Mouse (Mus musculus) kidney, embryonic 15.5 days (tissue): Measurements from ENCODE around the gene Kif1bp. TPM values are rescaled to one million over a fixed set of nuclear protein-coding genes. Genes with fewer than 3 reads are reported as not detected.
A peak's percentile ranks its signal among the peaks of the same experiment; 100 is the strongest.
"Not testable (repeated sequence)": the region's sequence is repeated elsewhere in the genome, so short reads cannot be mapped to it uniquely, and the experiment has no call there.

ENCODE experiments used
- ATAC-seq: fragments of 200-750 bp; cut with Nextera tagmentation; replicated peaks from 2 replicates; pipeline ENCODE4 v1.8.0; 2017; ENCODE audit warnings: moderate TSS enrichment; ENCODE audit not compliant: low FRiP score
- H3K27ac ChIP-seq: fragments of 300-500 bp; sonication (generic); 2 replicates; pipeline ENCODE4 v1.5.1; 2015; ENCODE audit warnings: mild to moderate bottlenecking, inconsistent platforms
- H3K27me3 ChIP-seq: fragments of 300-500 bp; sonication (generic); 2 replicates; pipeline ENCODE4 v1.6.1; 2015; ENCODE audit warnings: inconsistent platforms
- H3K36me3 ChIP-seq: fragments of 300-500 bp; sonication (generic); 2 replicates; pipeline ENCODE4 v1.6.1; 2015; ENCODE audit warnings: inconsistent platforms
- H3K4me1 ChIP-seq: fragments of 300-500 bp; sonication (generic); 2 replicates; pipeline ENCODE4 v1.6.1; 2015; ENCODE audit warnings: inconsistent platforms
- H3K4me2 ChIP-seq: fragments of 300-500 bp; sonication (generic); 2 replicates; pipeline ENCODE4 v1.6.1; 2015; ENCODE audit warnings: moderate library complexity, mild to moderate bottlenecking, inconsistent platforms
- H3K4me3 ChIP-seq: fragments of 300-500 bp; sonication (generic); replicated peaks from 2 replicates; pipeline ENCODE4 v1.5.1; 2015; ENCODE audit warnings: mild to moderate bottlenecking, inconsistent platforms
- H3K9ac ChIP-seq: fragments of 300-500 bp; sonication (generic); 2 replicates; pipeline ENCODE4 v1.6.1; 2015; ENCODE audit warnings: mild to moderate bottlenecking, inconsistent platforms
- H3K9me3 ChIP-seq: fragments of 300-500 bp; sonication (generic); replicated peaks from 2 replicates; pipeline ENCODE4 v1.6.1; 2016; ENCODE audit warnings: inconsistent platforms
- WGBS: fragments of 180-500 bp; shearing (Covaris S2); methylation state at CpG from one replicate; pipeline ENCODE4 v1.1.7; 2015; ENCODE audit warnings: mixed read lengths; 5-methylcytosine and 5-hydroxymethylcytosine counted together
- polyA plus RNA-seq: library from polyadenylated mRNA; unstranded; fragments of >200 nt; fragmentation: Nextera tagmentation; extraction: Ambion mirVana; gene quantifications from 2 replicates; pipeline ENCODE4 v1.2.1, GENCODE M21; 2015

The Kif1bp gene
- polyA plus RNA-seq, 1 experiment from 2014 or later: 34.0 TPM

DNA sequence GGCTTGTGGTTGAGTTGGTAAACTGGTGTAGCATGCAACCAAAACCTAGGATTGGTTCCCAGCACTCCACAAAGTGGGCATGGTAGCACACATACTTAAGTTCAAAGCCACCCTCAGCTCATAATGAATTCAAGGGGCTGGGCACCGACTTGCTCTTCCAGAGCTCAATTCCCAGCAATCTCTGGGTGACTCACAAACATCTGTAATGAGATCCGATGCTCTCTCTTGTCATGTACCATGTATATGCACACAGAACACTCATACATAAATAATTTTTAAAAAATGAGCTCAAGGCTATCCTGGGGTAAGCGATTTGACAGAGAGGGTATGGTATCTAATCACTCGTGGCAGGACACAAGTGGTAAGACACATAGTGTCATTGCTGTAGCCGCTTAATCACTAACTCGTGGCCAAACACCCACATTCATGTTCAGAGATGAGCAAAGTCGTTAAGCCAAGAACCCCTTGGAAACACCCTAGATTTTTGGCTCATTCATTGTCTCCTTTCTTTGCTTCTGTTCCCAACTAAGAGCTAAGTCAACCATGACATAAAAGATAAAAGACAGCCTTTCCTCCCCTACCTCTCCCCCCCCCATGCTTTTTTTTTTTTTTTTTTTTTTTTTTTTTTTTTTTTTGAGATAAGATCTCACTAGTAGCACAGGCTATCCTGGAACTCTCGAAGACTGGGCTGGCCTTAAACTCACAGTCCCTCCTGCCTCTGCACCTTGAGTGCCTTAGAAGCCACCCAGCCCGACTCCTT lies 72.9 kb downstream of the Kif1bp start:
- Histone ChIP-seq H3K36me3 (no peaks in the 10 kb centered on the region), H3K27me3 (peaks cover 20% of the 10 kb centered on the region), H3K9ac (no peak overlapping the region), H3K27ac (no peak overlapping the region), H3K4me1 (peaks cover 13% of the 10 kb centered on the region), H3K4me3 (no peak overlapping the region), H3K9me3 (no peaks in the 10 kb centered on the region), H3K4me2 (no peak overlapping the region)
- no peak for ATAC-seq
- WGBS: 84% methylated on average over 9 of the region's 9 CpGs

DNA sequence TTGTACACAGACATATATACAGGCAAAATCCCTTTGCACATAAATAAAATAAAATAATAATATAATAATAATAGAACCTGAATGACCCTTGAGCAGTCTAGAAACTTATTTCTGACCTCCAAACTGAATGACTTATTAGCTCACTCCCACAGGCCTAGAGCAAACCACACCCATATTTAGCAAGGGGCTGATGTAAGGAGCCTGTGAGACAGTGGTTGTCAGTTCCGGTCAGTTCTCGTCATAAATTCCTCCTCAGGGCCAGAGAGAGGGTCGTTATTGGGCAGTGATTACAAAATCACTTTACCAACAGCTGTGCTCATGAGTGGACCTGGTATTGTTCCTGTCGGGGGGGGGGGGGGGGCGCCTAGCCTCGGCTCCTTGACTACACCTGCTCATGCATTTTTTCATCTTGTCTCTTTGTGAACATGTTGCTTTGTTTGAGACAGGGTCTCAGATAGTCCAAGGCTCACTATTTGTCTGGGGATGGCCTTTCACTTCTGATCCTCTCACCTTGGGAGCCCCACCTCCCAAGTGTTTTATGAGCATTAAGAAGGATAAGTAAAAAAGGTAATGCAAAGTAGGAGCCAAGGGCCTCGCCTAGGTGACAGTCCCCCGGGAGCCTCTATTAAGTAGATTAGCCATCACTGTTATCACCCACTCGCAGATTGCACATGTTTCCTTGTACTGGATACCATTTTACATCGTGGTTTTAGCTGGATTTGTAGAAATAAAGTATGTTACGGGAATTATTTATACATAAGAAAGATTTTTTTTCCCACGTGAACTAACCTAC lies 74.2 kb downstream of the Kif1bp start:
- 63% methylated on average over 12 of the region's 12 CpGs for WGBS

DNA sequence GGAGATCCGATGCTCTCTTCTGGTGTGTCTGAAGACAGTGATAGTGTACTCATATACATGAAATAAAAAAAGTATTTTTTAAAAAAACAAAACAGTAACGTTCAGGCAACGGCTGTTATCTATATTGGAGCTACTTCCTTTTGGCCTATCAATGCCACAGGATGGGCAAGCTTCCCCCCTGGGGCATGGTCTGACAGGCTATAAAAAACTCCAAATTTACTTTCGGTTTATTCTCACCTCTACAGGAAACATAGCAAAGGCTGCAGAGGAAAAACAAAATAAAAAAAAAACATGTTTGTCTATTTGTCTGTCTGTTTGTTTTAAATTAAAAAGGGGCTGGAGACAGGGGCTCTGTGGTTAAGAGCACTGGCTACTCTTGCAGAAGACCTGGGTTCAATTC lies 74.9 kb downstream of the Kif1bp start:
- Histone ChIP-seq H3K4me2 (no peak overlapping the region), H3K27me3 (peaks cover 13% of the 10 kb centered on the region), H3K27ac (no peak overlapping the region), H3K9ac (no peak overlapping the region), H3K9me3 (no peaks in the 10 kb centered on the region), H3K36me3 (no peaks in the 10 kb centered on the region), H3K4me1 (peaks cover 11% of the 10 kb centered on the region), H3K4me3 (no peak overlapping the region)
- 62% methylated on average over 4 of the region's 4 CpGs for WGBS
- no peak for ATAC-seq

More for the DNA sequence above, 74.2 kb downstream of the Kif1bp start:
- H3K9me3 ChIP-seq: no peaks in the 10 kb centered on the region
- no peak overlapping the region for H3K27ac ChIP-seq
- no peak for ATAC-seq
- H3K27me3 ChIP-seq: peaks cover 18% of the 10 kb centered on the region
- H3K9ac ChIP-seq: no peak overlapping the region
- peaks cover 15% of the 10 kb centered on the region for H3K4me1 ChIP-seq
- no peak overlapping the region for H3K4me2 ChIP-seq
- no peak overlapping the region for H3K4me3 ChIP-seq
- no peaks in the 10 kb centered on the region for H3K36me3 ChIP-seq

DNA sequence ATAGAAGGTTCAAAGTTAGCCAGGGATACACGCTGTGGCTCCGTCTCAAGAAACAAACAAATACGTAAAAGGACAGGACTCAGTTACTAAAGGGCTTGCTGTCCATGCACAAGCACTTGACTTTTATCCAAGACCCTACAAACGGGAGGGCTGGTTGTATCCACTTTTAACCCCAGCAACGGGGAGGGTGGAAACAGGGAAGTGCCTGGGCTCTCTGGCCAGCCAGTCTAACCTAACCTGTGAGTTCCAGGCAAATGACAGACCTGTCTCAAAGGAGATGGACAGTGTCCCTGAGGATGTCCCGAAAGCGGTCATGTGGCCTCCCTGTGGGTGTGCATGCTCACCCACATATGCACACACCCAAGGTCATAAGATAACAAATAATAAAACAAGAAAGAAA lies 76.3 kb downstream of the Kif1bp start:
- 81% methylated on average over 7 of the region's 7 CpGs for WGBS
- H3K27me3 ChIP-seq: peaks cover under 1% of the 10 kb centered on the region; the same call in 1 of the 2 replicates
- no peak for ATAC-seq
- H3K27ac ChIP-seq: no peak overlapping the region
- no peaks in the 10 kb centered on the region for H3K9me3 ChIP-seq
- no peak overlapping the region for H3K4me3 ChIP-seq
- H3K36me3 ChIP-seq: no peaks in the 10 kb centered on the region
- no peak overlapping the region for H3K9ac ChIP-seq
- H3K4me1 ChIP-seq: 0 out of 2 replicates have a peak, but pooled peaks cover 2% of the 10 kb centered on the region
- H3K4me2 ChIP-seq: no peak overlapping the region

DNA sequence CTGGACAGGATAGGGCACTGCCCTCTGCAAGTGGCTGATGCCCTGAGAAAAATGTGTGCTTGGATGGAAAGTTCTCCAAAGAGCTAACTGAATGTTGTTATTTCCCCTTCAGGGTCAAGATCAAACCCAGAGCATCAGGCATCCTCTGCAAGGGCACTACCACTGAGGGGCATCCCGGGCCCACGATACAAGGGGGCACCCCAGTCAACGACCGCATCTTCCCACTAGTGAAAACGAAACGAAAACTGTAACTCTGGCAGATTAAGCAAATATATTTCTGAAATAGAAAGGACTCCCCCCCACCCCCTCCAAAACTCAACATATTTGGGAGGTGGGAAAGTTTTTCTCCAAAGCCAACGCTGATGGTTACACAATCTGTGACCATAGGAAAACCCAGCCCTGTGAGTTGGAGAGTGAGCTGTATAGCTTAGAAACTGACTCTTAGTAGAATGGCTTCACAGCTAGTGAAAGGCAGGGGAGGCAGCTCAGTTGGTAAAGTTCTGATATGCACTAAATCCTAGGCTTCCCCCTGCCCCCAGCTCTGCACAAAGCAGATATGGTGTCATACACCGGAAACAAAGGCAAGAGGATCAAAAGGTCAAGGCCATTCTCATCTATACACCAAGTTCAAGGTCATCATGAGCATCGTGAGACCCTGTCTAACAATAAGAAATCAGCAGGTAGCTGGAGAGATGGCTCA lies 77.2 kb downstream of the Kif1bp start:
- Histone ChIP-seq H3K4me2 (no peak overlapping the region), H3K36me3 (no peaks in the 10 kb centered on the region), H3K27me3 (no peaks in the 10 kb centered on the region), H3K27ac (no peak overlapping the region), H3K4me3 (no peak overlapping the region), H3K9me3 (no peaks in the 10 kb centered on the region), H3K4me1 (0 out of 2 replicates have a peak, but pooled peaks cover 2% of the 10 kb centered on the region), H3K9ac (no peak overlapping the region)
- no peak for ATAC-seq
- WGBS: 87% methylated on average over 9 of the region's 9 CpGs

DNA sequence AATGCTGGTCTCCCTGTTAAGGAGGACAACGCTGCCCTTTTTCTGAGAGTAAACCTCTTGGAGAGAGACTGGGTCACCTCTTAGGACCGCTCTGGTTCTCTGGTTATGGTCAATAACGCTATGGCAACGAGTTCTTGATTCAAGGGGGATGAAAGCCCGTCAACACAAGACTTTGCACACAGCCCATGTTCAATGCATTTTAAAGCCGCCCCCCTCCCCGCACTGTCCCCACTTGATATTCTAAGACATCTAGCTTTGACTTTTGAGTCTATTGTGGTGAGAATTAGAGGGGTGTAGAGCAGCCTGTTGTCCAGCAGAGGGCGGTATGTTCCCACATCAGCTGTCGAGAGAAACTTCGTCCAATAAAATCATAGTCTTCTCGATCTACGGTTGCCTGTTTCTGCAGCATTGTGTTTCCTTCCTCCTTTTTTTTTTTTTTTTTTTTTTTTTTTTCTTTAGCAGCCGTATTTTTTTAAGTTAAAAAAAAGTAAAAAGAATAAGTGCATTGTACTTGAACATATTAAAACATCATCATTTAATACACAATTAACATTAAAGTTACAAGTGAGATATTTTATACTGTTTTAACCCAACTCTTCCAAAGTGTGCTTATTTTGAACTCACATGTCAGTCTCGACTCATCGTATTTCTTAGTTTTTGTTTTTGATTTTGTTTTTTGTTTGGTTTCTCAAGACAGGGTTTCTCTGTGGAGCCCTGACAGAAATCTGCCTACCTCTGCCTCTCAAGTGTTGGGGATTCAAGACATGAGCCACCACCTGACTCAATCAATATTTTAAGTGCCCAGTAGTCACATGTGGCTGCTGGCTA lies 78.0 kb downstream of the Kif1bp start:
- 23% methylated on average over 15 of the region's 15 CpGs for WGBS
- H3K4me1 ChIP-seq: 0 out of 2 replicates have a peak, but pooled peaks cover 2% of the 10 kb centered on the region
- no peak overlapping the region for H3K27ac ChIP-seq
- H3K36me3 ChIP-seq: no peaks in the 10 kb centered on the region
- no peaks in the 10 kb centered on the region for H3K27me3 ChIP-seq
- H3K9me3 ChIP-seq: no peaks in the 10 kb centered on the region
- 0 out of 2 replicates have a peak, but pooled peaks have one; percentile 33 for ATAC-seq
- no peak overlapping the region for H3K4me3 ChIP-seq
- no peak overlapping the region for H3K9ac ChIP-seq
- no peak overlapping the region for H3K4me2 ChIP-seq

DNA sequence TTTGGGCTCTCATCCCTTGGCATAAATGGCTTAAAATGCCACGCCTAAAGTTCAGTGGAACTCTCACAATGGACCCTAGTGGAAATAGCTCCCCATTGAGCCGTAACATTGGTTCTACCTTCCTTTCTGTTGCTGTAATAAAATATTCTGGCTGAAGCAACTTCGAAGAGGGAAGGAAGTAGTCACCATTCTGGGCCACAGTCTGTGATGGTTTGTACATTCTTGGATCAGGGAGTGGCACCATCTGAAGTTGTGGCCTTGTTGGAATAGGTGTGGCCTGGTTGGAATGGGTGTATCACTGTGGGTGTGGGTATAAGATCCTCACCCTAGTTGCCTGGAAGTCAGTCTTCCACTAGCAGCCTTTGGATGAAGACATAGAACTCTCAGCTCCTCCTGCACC lies 86.6 kb downstream of the Kif1bp start:
- not testable (repeated sequence) for ATAC-seq
- 83% methylated on average over 3 of the region's 3 CpGs for WGBS

More for the DNA sequence above, 86.6 kb downstream of the Kif1bp start:
- not testable (repeated sequence) for H3K9ac ChIP-seq, H3K36me3 ChIP-seq, H3K4me3 ChIP-seq, H3K4me1 ChIP-seq, H3K27ac ChIP-seq, H3K4me2 ChIP-seq, H3K27me3 ChIP-seq, H3K9me3 ChIP-seq

Other genes starting within 250 kb of the Kif1bp start
- gene Hk1, start 198.5 kb downstream of the Kif1bp start, polyA plus RNA-seq: 51.7 and 58.5 TPM in 2 replicates
- gene Hkdc1, start 156.0 kb downstream of the Kif1bp start, polyA plus RNA-seq: 4.7 and 5.2 TPM in 2 replicates
- gene 4930507D05Rik, start 129.0 kb downstream of the Kif1bp start, polyA plus RNA-seq: 0.71 and 0.72 TPM in 2 replicates
- 28.1 and 29.9 TPM in 2 replicates for gene Supv3l1, start 128.7 kb downstream of the Kif1bp start, polyA plus RNA-seq
- 79.3 and 81.7 TPM in 2 replicates for gene Vps26a, start 91.7 kb downstream of the Kif1bp start, polyA plus RNA-seq
- gene Srgn, start 51.0 kb downstream of the Kif1bp start, polyA plus RNA-seq: 8.6 and 9.9 TPM in 2 replicates
- 24.2 and 24.6 TPM in 2 replicates for gene Ddx21, start 23.8 kb upstream of the Kif1bp start, polyA plus RNA-seq
- 122 and 126 TPM in 2 replicates for gene Ddx50, start 72.8 kb upstream of the Kif1bp start, polyA plus RNA-seq
- 2.0 and 2.4 TPM in 2 replicates for gene Stox1, start 147.7 kb upstream of the Kif1bp start, polyA plus RNA-seq
- gene Ccar1, start 213.8 kb upstream of the Kif1bp start, polyA plus RNA-seq: 144 and 153 TPM in 2 replicates